Mouse (Mus musculus) forebrain, embryonic 13.5 days (tissue): ENCODE measurements around the gene Ewsr1. TPM values are rescaled to one million over a fixed set of nuclear protein-coding genes. Genes with fewer than 3 reads are reported as not detected.

Source experiments
- ATAC-seq: fragments of 200-750 bp; cut with Nextera tagmentation; 2 replicates; pipeline ENCODE4 v1.8.0; 2017
- H3K27ac ChIP-seq: fragments of 300-500 bp; sonication (generic); 2 replicates; pipeline ENCODE4 v1.5.1; 2015; ENCODE audit warnings: inconsistent platforms, mild to moderate bottlenecking, moderate library complexity
- H3K27me3 ChIP-seq: fragments of 300-500 bp; sonication (generic); 2 replicates; pipeline ENCODE4 v1.6.1; 2015; ENCODE audit warnings: mild to moderate bottlenecking, inconsistent platforms
- H3K36me3 ChIP-seq: fragments of 300-500 bp; sonication (generic); 2 replicates; pipeline ENCODE4 v1.6.1; 2015; ENCODE audit warnings: mild to moderate bottlenecking, inconsistent platforms; ENCODE audit not compliant: poor library complexity, severe bottlenecking
- H3K4me1 ChIP-seq: fragments of 300-500 bp; sonication (generic); 2 replicates; pipeline ENCODE4 v1.6.1; 2015; ENCODE audit warnings: inconsistent platforms
- H3K4me2 ChIP-seq: fragments of 300-500 bp; sonication (generic); 2 replicates; pipeline ENCODE4 v1.6.1; 2015; ENCODE audit warnings: inconsistent platforms, mild to moderate bottlenecking, moderate library complexity
- H3K4me3 ChIP-seq: fragments of 300-500 bp; sonication (generic); 2 replicates; pipeline ENCODE4 v1.5.1; 2015; ENCODE audit warnings: mild to moderate bottlenecking, inconsistent platforms
- H3K9ac ChIP-seq: fragments of 300-500 bp; sonication (generic); 2 replicates; pipeline ENCODE4 v1.6.1; 2015; ENCODE audit warnings: mild to moderate bottlenecking, inconsistent platforms
- H3K9me3 ChIP-seq: fragments of 300-500 bp; sonication (generic); replicated peaks from 2 replicates; pipeline ENCODE4 v1.6.1; 2016; ENCODE audit warnings: inconsistent platforms
- WGBS: fragments of 180-500 bp; shearing (Covaris S2); methylation state at CpG from one replicate; pipeline ENCODE4 v1.1.7; 2015; 5-methylcytosine and 5-hydroxymethylcytosine counted together
- polyA plus RNA-seq: library from polyadenylated mRNA; unstranded; fragments of >200 nt; fragmentation: Nextera tagmentation; extraction: Ambion mirVana; gene quantifications from 2 replicates; pipeline ENCODE4 v1.2.1, GENCODE M21; 2015

The Ewsr1 gene
- polyA plus RNA-seq, 1 experiment from 2014 or later: 808 TPM

DNA sequence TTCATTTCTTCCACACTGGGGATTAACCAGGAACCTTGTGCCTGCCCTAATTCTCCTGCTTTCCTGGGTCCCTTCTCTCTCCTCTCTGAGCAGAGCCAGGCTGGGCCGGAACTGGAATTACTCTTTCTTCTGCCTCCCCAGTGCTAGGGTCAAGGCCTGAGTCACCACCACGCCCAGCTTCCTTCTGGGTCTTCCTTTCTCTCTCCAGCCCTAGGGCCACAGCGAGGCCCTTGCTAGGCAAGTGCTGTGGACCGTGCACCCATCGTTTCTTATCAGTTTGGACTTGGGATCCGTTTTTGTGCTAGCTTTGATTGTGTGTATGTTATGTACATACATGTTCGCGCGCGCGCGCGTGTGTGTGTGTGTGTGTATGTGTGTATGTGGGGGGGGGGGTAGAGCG, 44.9 kb downstream of the Ewsr1 start:
- Histone ChIP-seq H3K4me2 (no peak overlapping the region), H3K36me3 (no peaks in the 10 kb centered on the region), H3K9ac (no peak overlapping the region), H3K4me3 (no peak overlapping the region), H3K9me3 (no peaks in the 10 kb centered on the region), H3K4me1 (peaks cover 26% of the 10 kb centered on the region), H3K27me3 (peaks cover 39% of the 10 kb centered on the region), H3K27ac (no peak overlapping the region)
- WGBS: 92% methylated on average over 14 of the region's 14 CpGs
- no peak for ATAC-seq

DNA sequence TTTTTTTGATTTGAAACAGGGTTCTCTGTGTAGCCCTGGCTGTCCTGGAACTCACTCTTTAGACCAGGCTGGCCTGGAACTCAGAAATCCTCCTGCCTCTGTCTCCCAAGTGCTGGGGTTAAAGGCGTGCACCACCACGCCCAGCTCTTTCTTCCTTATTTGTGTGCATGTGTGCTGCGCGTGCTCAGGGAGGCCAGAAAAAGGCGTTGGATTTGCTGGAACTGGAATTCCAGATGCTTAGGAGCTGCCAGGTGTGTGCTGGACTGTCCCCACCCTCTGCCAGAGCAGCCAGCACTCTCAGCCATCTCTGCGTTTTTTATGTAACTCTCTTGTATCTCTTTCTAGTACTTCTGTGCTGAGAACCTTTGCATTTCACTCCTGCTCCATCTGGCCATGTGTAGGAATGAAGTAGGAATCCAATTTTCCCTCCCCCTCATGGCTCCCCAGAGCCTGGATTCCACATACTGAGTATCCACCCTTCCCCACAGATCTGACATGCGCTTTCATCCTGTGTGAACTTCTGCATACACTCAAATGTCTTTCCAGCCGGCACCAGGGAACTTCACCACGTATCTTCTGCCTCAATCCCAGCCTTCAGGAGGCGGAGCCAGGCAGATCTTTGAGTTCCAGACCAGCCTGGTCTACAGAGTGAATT, 46.7 kb downstream of the Ewsr1 start:
- WGBS: 82% methylated on average over 10 of the region's 10 CpGs
- H3K36me3 ChIP-seq: no peaks in the 10 kb centered on the region
- H3K4me1 ChIP-seq: peaks cover 13% of the 10 kb centered on the region

DNA sequence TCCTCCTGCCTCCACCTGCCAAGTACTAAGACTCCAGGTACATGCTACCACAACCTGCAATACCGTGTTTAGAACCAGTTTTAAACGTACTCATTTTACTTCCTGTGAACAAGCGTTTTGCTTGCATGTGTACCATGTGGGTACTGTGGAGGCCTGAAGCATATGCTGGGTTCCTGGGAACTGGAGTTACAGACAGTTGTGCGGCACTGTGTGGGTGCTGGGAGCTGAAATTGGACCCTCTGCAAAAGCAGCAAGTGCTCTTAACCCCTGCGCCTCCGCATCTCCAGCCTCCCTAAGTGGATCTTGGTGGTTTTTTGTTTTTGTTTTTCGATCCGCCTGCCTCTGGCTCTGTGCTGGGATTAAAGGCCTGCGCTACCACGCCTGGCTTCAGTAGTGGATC, 47.4 kb downstream of the Ewsr1 start:
- Histone ChIP-seq H3K9ac (no peak overlapping the region), H3K27ac (no peak overlapping the region), H3K36me3 (no peaks in the 10 kb centered on the region), H3K4me3 (no peak overlapping the region), H3K9me3 (no peaks in the 10 kb centered on the region), H3K4me1 (peaks cover 7% of the 10 kb centered on the region), H3K4me2 (no peak overlapping the region), H3K27me3 (peaks cover 15% of the 10 kb centered on the region)
- 73% methylated on average over 10 of the region's 10 CpGs for WGBS
- no peak for ATAC-seq

More for the DNA sequence above, 46.7 kb downstream of the Ewsr1 start:
- Histone ChIP-seq H3K9ac (no peak overlapping the region), H3K4me2 (no peak overlapping the region), H3K9me3 (no peaks in the 10 kb centered on the region), H3K4me3 (no peak overlapping the region), H3K27me3 (peaks cover 22% of the 10 kb centered on the region), H3K27ac (no peak overlapping the region)
- no peak for ATAC-seq

GRCm38 (mm10) chr11:5046321-5046926, 52.6 kb downstream of the Ewsr1 start:
- no peak for ATAC-seq
- no peak overlapping the region for H3K4me2 ChIP-seq
- peaks cover 18% of the 10 kb centered on the region for H3K36me3 ChIP-seq
- 49% methylated on average over 12 of the region's 12 CpGs for WGBS
- H3K27me3 ChIP-seq: no peaks in the 10 kb centered on the region
- H3K27ac ChIP-seq: no peak overlapping the region
- H3K4me1 ChIP-seq: no peaks in the 10 kb centered on the region
- no peak overlapping the region for H3K4me3 ChIP-seq
- no peak overlapping the region for H3K9ac ChIP-seq
- no peaks in the 10 kb centered on the region for H3K9me3 ChIP-seq

- Histone ChIP-seq H3K4me2 (no peak overlapping the region), H3K4me1 (no peaks in the 10 kb centered on the region), H3K27ac (no peak overlapping the region), H3K9ac (no peak overlapping the region), H3K36me3 (peaks cover 54% of the 10 kb centered on the region), H3K9me3 (no peaks in the 10 kb centered on the region), H3K4me3 (no peak overlapping the region), H3K27me3 (no peaks in the 10 kb centered on the region)
- 89% methylated on average over 8 of the region's 8 CpGs for WGBS
- ATAC-seq: no peak
Measured at GRCm38 (mm10) chr11:5042645-5043381, 56.3 kb downstream of the Ewsr1 start.

DNA sequence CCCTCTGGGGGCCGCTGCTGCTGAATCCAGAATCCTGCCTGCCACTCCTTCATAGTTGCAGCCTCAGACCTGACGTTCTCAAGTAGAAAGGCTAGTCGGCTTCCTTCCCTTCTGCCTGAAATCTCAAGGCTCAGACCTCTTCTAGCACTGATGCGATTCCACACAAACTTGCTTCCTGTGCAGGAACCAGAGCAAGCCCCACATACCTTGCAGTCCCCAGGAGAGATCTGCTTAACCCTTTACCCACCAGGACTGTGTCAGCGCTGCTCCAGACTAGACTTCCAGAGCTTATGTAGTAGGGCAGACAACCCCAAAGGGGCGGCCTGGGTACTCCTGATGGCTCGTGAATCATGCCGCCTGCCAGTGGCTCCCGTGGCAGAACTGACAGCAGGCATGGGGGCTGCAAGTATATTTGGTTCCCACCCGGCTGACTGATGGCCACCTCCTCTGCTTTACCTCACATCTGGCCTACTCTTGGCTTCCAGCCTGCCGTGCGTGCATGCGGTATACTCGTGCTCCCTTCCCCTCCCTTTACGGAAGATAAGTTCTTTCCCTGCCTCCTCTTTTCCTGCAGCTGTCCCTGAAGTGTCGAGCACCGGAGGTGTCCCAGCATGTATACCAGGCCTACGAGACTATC, 57.8 kb downstream of the Ewsr1 start:
- no peak for ATAC-seq
- WGBS: 89% methylated on average over 18 of the region's 18 CpGs
- peaks cover 69% of the 10 kb centered on the region for H3K36me3 ChIP-seq

GRCm38 (mm10) chr11:5040585-5040984, 58.5 kb downstream of the Ewsr1 start:
- H3K4me3 ChIP-seq: no peak overlapping the region
- WGBS: 96% methylated on average over 5 of the region's 5 CpGs
- ATAC-seq: no peak
- H3K27ac ChIP-seq: no peak overlapping the region
- H3K9me3 ChIP-seq: no peaks in the 10 kb centered on the region
- H3K27me3 ChIP-seq: no peaks in the 10 kb centered on the region
- no peak overlapping the region for H3K9ac ChIP-seq
- H3K4me1 ChIP-seq: no peaks in the 10 kb centered on the region
- no peak overlapping the region for H3K4me2 ChIP-seq
- H3K36me3 ChIP-seq: peaks cover 76% of the 10 kb centered on the region

More for the DNA sequence above, 57.8 kb downstream of the Ewsr1 start:
- Histone ChIP-seq H3K9me3 (no peaks in the 10 kb centered on the region), H3K4me3 (no peak overlapping the region), H3K4me2 (no peak overlapping the region), H3K27ac (no peak overlapping the region), H3K27me3 (no peaks in the 10 kb centered on the region), H3K9ac (no peak overlapping the region), H3K4me1 (no peaks in the 10 kb centered on the region)

DNA sequence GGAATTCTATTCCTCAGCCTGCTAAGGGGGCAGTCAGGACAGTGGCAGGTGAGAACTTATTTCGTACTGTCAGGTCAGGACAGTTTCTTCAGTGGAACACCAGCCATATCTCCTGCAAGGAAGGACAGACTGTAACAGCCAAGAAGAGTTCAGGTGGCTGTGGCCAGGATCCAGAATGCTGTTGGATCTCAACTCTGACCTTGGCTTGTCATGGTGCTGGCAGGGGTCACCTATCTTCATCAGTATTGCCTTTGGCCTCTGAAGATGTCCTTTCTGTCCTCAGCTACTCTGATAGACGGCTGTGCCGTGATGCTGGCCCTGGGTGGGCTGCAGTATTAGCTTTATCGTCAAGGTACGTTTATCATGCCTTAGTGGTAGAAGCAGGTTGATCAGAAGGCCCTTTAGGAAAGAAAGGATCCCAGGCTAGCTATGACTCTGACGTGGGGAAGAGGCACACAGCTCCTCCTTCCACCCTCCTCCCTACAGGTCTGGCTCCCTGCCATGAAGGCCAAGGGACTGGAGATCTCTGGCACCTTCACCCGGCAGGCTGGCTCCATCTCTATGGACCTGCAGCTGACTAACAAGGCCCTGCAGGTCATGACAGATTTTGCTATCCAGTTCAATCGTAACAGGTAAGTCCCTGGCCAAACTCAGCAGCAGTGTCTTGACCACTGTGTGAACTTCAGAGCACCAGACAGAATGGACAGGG, 61.8 kb downstream of the Ewsr1 start:
- Histone ChIP-seq H3K9ac (no peak overlapping the region), H3K27me3 (no peaks in the 10 kb centered on the region), H3K9me3 (no peaks in the 10 kb centered on the region), H3K4me3 (no peak overlapping the region), H3K36me3 (peaks cover 100% of the 10 kb centered on the region), H3K4me2 (no peak overlapping the region), H3K27ac (no peak overlapping the region), H3K4me1 (no peaks in the 10 kb centered on the region)
- ATAC-seq: no peak
- 92% methylated on average over 8 of the region's 8 CpGs for WGBS

- no peak for ATAC-seq
- Histone ChIP-seq H3K9me3 (no peaks in the 10 kb centered on the region), H3K4me2 (no peak overlapping the region), H3K4me3 (no peak overlapping the region), H3K9ac (no peak overlapping the region), H3K27ac (no peak overlapping the region), H3K27me3 (no peaks in the 10 kb centered on the region), H3K4me1 (no peaks in the 10 kb centered on the region), H3K36me3 (peaks cover 99% of the 10 kb centered on the region)
- WGBS: 92% methylated on average over 4 of the region's 4 CpGs
Measured at GRCm38 (mm10) chr11:5035421-5035820, 63.6 kb downstream of the Ewsr1 start.

- Histone ChIP-seq H3K36me3 (peaks cover 98% of the 10 kb centered on the region), H3K27ac (no peak overlapping the region), H3K9ac (no peak overlapping the region), H3K27me3 (no peaks in the 10 kb centered on the region), H3K9me3 (no peaks in the 10 kb centered on the region), H3K4me3 (no peak overlapping the region), H3K4me2 (no peak overlapping the region), H3K4me1 (no peaks in the 10 kb centered on the region)
- WGBS: 80% methylated on average over 3 of the region's 3 CpGs
- no peak for ATAC-seq
Measured at GRCm38 (mm10) chr11:5033136-5033535, 65.9 kb downstream of the Ewsr1 start.

DNA sequence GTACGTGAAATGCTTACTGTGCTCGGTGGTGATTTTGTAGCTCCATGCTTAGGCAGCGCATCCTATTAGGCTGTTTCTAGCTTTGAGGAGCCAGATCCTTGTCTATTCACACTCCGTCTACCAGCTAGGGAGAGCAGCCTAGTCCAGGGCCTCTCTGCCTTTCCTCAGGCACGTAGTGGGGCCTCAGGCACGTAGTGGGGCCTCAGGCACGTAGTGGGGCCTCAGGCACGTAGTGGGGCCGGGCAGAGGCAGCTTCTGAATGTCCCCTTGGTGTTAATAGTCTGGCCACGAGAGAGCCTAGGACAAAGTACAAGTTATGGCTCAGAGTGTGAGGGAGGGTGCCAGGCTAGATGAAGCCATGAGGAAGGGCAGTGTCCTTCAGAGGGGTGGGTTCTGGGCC, 66.4 kb downstream of the Ewsr1 start:
- H3K27me3 ChIP-seq: no peaks in the 10 kb centered on the region
- 94% methylated on average over 10 of the region's 10 CpGs for WGBS
- H3K4me1 ChIP-seq: no peaks in the 10 kb centered on the region
- no peak overlapping the region for H3K4me3 ChIP-seq
- no peak overlapping the region for H3K27ac ChIP-seq
- H3K9me3 ChIP-seq: no peaks in the 10 kb centered on the region
- peaks cover 98% of the 10 kb centered on the region for H3K36me3 ChIP-seq
- H3K4me2 ChIP-seq: no peak overlapping the region
- ATAC-seq: no peak
- no peak overlapping the region for H3K9ac ChIP-seq

DNA sequence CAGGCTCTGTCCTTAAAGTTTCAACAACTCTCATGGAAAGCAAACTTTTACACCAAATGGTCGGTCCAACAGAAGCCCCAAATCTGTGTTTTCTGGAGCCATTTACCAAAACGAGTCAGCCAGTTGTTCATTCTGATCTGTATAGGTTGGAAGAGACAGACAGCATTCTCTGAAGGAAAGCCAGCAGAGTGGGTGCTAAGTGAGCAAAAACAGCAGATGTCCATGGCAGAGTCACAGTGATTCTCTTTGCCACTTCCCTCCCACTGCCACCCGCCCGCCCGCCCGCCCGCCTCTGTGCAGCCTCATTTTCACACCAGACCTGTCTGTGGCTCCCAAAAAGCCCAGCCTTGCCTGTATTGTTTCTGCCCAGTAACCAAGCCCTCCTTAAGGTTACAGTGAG, 70.8 kb downstream of the Ewsr1 start:
- Histone ChIP-seq H3K36me3 (peaks cover 97% of the 10 kb centered on the region), H3K27me3 (no peaks in the 10 kb centered on the region), H3K4me1 (no peaks in the 10 kb centered on the region), H3K9me3 (no peaks in the 10 kb centered on the region), H3K4me3 (no peak overlapping the region), H3K4me2 (no peak overlapping the region), H3K9ac (no peak overlapping the region), H3K27ac (no peak overlapping the region)
- 93% methylated on average over 7 of the region's 7 CpGs for WGBS
- no peak for ATAC-seq
